Mouse (Mus musculus): ENCODE measurements at regions not wholly inside any gene's neighbourhood (a gene's known extent, or its start where the extent isn't known, plus 50 kb on each side); places are given as distances from the start of the nearest gene placed in this dataset.

GRCm38 (mm10) chr1:6928658-6929057 lies 2121.0 kb downstream of the Gm37988 start:
- DNase-seq (ENCODE audit: low spot score in 2 of 2), result no peak

DNA sequence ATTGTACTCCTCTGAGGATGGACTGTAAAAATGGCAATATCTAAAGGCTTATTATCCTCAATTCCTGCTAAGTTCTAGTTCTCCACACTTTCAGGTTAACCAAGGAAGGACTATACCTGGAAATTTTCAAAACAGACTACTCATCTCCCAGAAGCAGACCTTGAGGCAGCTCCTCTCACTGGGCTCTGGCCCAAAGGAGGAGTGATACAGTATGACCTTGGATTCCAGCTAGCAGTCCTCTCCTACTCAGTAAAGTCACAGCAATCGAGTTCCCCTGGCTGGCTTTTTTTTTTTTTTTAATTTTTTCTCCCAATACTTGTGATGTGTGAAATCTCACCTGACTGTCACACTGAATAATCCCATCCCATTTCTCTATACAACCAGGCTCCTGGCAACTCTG lies 2124.2 kb downstream of the Gm37988 start:
- DNase-seq (ENCODE audit: low spot score in 2 of 2), result no peak

GRCm38 (mm10) chr1:6969838-6970237 lies 2162.1 kb downstream of the Gm37988 start:
- no peak for DNase-seq (ENCODE audit: low spot score in 2 of 2)

GRCm38 (mm10) chr1:6973749-6974327 lies 2166.1 kb downstream of the Gm37988 start:
- no peak for DNase-seq (ENCODE audit: low spot score in 2 of 2)

- DNase-seq (ENCODE audit: low spot score in 2 of 2), result no peak
These were observed 2171.9 kb downstream of the Gm37988 start for GRCm38 (mm10) chr1:6979626-6980025.

DNA sequence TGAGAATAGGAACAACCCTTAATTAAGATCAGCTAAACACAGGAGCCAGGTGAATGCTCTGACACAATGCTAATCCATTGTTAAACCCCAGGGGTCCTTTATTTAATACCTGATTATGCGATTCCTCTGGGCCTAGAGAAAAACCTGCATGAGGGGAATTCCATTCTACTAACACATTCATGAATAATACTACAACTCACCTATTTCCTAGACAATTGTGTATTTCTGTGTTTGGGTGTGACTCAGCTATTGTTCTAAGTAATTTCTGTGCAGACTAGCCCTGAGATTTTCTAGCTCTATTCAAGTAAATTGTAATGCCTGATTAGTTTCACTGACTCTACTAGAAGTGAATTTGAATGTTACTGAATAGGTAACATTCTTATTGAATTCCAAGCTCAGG lies 2176.5 kb downstream of the Gm37988 start:
- no peak for DNase-seq (ENCODE audit: low spot score in 2 of 2)

GRCm38 (mm10) chr1:6997611-6998010 lies 2189.9 kb downstream of the Gm37988 start:
- DNase-seq (ENCODE audit: low spot score in 2 of 2), result no peak

GRCm38 (mm10) chr1:7010184-7010583 lies 2202.5 kb downstream of the Gm37988 start:
- DNase-seq (ENCODE audit: low spot score in 2 of 2), result peak; percentile 23 to 26

Data from frontal cortex, postnatal 25 days (tissue).